Mouse (Mus musculus) thymus, postnatal 36 days (tissue): Measurements from ENCODE around the gene Aspscr1.
"Not testable (repeated sequence)": the region's sequence is repeated elsewhere in the genome, so short reads cannot be mapped to it uniquely, and the experiment has no call there.

Source experiments
- DNase-seq, 2 experiments: peaks; one replicate each; pipeline ENCODE4 v3.0.0; 2022; ENCODE audit warnings: mixed read lengths in 2 of 2

The Aspscr1 gene

GRCm38 (mm10) chr11:120642939-120643600, 29.7 kb upstream of the Aspscr1 start:
- peak in 1 of 2 experiments; percentile 47 for DNase-seq

DNA sequence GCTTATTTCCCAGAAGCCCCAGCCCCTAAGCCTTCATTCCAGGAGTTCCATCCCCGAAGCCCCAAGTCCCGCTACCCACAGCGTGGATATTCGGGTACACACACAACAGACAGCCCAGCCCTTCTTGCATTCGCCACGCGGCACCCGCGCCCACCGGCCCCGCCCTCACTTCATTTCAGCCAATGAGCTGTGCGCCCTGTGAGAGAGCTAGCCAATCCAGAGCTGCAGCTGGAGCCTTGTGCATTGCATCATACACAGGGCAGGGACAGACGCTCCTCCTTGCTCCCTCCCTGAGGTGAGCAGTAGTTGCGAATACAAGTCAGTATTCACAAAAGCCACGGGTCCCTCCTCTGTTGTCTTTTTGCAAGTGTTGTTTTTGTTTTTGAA, 29.2 kb upstream of the Aspscr1 start, which contains the start of gene Pycr1:
Gene Pycr1 (minus strand): TSS at position 169 of the 387 bp plus-strand sequence.
- peak; percentile 94 for DNase-seq

GRCm38 (mm10) chr11:120647047-120647830, 25.5 kb upstream of the Aspscr1 start:
- no peak for DNase-seq

DNA sequence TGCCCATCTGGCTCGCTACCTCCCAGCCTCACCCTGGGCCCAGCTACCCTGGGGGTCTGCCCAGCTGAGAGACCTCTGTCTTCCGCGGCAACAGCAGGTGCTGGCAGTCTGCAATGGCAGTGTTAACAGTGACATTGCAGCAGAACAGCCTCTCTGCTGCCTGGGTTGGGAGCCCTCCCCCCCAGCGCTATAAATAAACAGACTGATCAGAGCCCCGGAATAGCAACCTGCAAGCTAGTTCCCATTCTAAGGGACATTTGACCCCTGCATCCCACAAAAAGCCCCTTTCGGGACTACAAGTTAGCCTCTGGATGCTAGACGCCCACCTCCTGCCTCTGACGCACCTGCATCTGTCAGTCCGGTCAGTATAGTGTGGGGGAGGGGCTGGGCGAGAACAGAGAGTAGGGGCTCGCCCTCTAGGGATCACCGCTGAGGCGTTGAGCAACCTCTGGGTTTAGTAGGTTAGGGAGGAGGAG, 24.7 kb upstream of the Aspscr1 start, which contains the start of gene Myadml2:
Gene Myadml2 (minus strand): TSS at position 158 of the 476 bp plus-strand sequence.
- DNase-seq, result peak; percentile 52 to 60

DNA sequence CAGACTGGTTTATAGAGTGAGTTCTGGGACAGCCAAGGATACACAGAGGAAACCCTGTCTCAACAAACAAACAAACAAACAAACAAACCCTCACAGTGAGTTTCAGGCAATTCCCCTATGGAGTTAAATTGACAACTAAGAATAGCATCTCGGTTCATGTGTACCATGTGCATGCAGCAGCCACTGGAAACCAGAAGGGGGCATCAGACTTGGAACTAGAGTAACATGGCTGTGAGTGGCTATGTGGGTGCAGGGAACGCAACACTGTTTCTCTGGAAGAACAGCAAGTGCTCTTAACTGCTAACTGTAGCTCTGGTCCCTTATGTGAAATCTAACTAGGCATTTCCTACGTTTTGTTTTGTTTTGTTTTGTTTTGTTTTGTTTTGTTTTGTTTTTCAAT, 20.9 kb upstream of the Aspscr1 start:
- no peak for DNase-seq

DNA sequence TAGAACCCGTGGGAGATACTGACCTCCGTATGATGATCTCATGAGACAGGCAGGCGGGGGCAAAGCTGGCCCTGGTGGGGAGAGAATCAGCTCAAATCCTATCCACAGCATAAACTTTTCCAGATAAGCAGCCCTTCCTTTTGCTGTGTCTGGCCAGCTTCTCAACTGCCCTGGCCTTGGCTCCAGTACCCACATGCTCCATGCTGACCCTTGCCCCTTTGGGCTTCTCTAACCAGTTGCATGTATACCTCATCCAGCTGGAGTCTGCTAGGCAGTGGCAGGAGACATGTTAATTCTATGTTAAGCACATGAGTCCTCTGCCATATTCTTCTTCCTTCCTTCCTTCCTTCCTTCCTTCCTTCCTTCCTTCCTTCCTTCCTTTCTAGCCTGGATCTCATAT, 18.0 kb upstream of the Aspscr1 start:
- no peak for DNase-seq

- DNase-seq, result no peak
Observed at GRCm38 (mm10) chr11:120657301-120657700, 15.5 kb upstream of the Aspscr1 start.

- peak; percentile 84 to 86 for DNase-seq
Observed at GRCm38 (mm10) chr11:120658876-120659410, 13.8 kb upstream of the Aspscr1 start.

GRCm38 (mm10) chr11:120659509-120660300, 13.1 kb upstream of the Aspscr1 start:
- DNase-seq, result peak in 1 of 2 experiments; percentile 4

GRCm38 (mm10) chr11:120660301-120661075, 12.3 kb upstream of the Aspscr1 start:
- DNase-seq, result peak; percentile 18 to 34

DNA sequence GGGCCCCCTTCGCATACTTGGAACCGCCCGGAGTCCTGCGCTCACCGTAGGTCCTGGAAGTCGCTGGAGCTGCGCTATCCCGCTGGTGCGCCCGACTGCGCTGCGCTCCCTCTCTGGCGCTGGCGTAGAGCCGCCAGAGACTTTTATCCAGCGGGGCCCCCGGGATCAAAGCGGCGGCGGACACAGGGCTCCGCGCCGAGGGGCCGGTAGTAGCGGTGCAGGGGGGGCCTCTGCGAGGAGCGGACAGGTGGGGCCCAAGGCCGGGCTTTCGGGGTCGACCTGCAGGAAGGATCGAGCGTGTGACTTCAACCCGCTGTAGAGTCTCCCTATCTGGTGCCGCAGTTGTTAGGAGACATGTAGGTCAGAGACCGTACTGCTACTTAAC, 11.7 kb upstream of the Aspscr1 start, which contains the start of gene Notum:
Gene Notum (minus strand): TSS at position 100 of the 385 bp plus-strand sequence.
- DNase-seq, result no peak

GRCm38 (mm10) chr11:120662759-120663158, 10.0 kb upstream of the Aspscr1 start:
- DNase-seq, result no peak

DNA sequence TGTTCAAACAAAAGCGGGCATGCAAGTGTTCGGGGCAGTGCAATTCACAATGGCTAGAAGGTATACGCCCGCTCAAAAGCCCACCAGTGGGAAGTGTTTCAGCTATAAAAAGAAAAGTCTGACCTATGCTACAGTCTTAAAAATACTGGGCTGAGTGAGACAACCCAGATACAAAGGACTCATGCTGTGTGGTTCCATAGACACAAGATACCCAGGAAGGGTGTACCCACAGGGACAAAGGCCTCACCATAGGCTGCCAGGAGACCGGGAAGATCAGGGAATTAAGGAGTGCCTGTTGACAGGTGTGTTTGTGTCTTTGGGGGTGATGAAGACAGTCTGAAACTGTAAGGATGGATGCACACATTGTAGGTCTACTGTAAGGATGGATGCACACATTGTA, 9.1 kb upstream of the Aspscr1 start:
- DNase-seq, result no peak

DNA sequence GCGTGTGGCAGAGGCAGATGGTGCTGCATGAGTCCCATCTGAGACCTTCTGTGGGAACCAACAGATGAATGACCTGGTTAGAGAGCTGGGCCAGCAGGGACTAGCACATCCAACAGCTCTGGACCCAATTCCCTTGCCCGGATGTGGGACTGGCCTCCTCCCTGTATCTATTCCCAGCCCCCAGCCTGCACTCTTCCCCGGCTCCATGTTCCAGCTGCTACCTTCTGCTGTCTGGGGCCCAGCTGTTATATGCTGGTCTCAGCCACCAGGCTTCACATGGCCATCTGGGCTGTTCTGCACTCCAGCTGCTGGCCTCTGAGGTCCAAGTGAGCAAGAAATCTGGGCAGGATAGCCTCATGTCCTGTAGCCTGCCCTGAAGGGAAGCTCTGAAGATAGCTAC, 7.4 kb upstream of the Aspscr1 start:
- DNase-seq, result no peak

GRCm38 (mm10) chr11:120666617-120667016, 6.2 kb upstream of the Aspscr1 start:
- DNase-seq, result no peak

GRCm38 (mm10) chr11:120673594-120674122, 885 bp downstream of the Aspscr1 start:
- no peak for DNase-seq

DNA sequence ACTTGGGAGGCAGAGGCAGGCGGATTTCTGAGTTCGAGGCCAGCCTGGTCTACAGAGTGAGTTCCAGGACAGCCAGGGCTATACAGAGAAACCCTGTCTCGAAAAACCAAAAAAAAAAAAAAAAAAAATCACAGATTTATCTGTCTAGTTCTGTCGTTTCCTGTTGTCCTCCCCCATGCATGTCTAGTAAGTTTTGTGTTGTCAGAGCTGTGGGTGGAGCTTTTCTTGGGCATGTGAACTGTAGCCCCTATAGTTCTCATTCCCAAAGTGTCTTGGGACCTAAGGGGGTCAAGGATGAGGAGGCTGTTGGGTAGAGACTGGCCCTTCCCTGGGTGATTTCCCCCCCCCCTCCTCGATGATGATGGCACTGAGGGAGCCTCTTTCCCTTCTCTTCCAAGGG, 3.1 kb downstream of the Aspscr1 start:
- not testable (repeated sequence) for DNase-seq

DNA sequence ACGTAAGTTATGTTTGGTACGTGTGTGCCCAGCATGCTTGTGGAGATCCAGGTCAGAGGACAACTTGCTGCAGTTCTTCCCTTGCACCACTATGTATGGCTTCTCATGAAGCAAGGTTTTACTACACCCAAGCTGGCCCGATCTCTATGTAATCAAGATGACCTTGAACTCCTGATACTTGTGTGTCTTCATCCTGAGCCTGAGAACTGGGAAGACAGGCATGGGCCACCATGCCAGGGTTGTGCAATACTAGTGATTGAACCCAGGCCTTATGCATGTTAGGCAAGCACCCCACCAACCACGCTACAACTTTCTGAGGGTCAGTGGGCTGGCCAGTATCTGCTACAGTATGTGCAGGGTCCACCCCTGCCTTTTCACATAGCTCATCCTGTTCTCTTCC, 4.2 kb downstream of the Aspscr1 start:
- no peak for DNase-seq

- DNase-seq, result peak in 1 of 2 experiments; percentile 13
Observed at GRCm38 (mm10) chr11:120679909-120680308, 7.1 kb downstream of the Aspscr1 start.

- DNase-seq, result no peak
Observed at GRCm38 (mm10) chr11:120682683-120683082, 9.9 kb downstream of the Aspscr1 start.

GRCm38 (mm10) chr11:120683536-120683935, 10.8 kb downstream of the Aspscr1 start:
- no peak for DNase-seq

DNA sequence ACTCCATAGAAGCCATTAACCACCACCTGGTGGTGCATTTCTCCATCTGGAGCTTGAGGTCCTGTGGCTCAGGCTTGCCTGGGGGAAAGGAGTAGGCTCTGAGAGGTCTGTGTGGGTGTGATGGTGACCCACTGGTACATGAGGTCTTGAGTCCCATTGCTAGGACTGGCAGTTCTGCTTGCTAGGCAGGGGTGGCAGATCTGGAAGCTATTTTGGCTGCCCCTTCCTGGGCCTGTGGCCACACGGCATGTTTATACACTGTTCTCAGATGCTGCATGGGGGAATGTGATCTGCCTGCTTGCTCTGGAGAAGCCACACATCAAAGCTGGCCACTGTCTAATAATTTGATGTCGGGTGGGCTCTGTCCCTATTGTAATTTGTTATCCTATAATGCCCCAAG, 11.3 kb downstream of the Aspscr1 start:
- no peak for DNase-seq
